Mouse (Mus musculus): ENCODE measurements around the gene Opa3. TPM values are rescaled to one million over a fixed set of nuclear protein-coding genes. Genes with fewer than 3 reads are reported as not detected.

Gene Opa3
- polyA plus RNA-seq, 1 experiment from 2014 or later: 31.5 TPM

DNA sequence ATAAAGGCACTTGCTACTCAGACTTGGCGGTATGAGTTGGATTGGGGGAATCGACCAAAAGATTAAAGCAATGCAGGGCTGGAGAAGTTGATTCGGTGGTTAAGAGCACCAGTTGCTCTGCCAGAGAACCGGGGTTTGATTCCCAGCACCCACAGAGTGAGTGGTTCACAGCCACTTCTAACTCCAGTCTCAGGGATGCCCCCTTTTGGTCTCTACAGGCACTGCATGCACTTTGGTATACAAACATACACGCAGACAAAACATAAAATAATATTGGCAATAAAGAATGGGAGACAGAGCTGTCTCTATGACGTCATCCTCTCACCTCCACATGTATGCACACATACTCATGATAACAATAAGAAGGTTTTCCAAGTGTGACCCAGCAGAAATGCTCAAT lies 68.9 kb downstream of the Opa3 start:
- ATAC-seq (ENCODE audit: low read depth): no peak
- H3K27me3 ChIP-seq (ENCODE audit: control insufficient read depth, insufficient read depth, low read depth, low read length): peaks cover 6% of the 10 kb centered on the region
- no peak overlapping the region for H3K27ac ChIP-seq (ENCODE audit: low read length)
- no peak overlapping the region for H3K4me2 ChIP-seq (ENCODE audit: low read depth, low read length)
- H3K9ac ChIP-seq (ENCODE audit: low read length): no peak overlapping the region
- no peaks in the 10 kb centered on the region for H3K36me3 ChIP-seq (ENCODE audit: control insufficient read depth, insufficient read depth, low read length)
- no peaks in the 10 kb centered on the region for H3K9me3 ChIP-seq (ENCODE audit: control insufficient read depth, low read length)
- 80% methylated on average over 6 of the region's 6 CpGs for WGBS
- no peak overlapping the region for H3K4me3 ChIP-seq (ENCODE audit: low read length)
- peaks cover 6% of the 10 kb centered on the region for H3K4me1 ChIP-seq (replicated peaks; ENCODE audit: control insufficient read depth, insufficient read depth, low read length)

GRCm38 (mm10) chr7:19297794-19298193 lies 69.7 kb downstream of the Opa3 start:
- Histone ChIP-seq H3K4me1 (replicated peaks; ENCODE audit: control insufficient read depth, insufficient read depth, low read length) (peaks cover 6% of the 10 kb centered on the region), H3K4me2 (ENCODE audit: low read depth, low read length) (no peak overlapping the region), H3K4me3 (ENCODE audit: low read length) (no peak overlapping the region), H3K27me3 (ENCODE audit: control insufficient read depth, insufficient read depth, low read depth, low read length) (peaks cover 13% of the 10 kb centered on the region), H3K27ac (ENCODE audit: low read length) (no peak overlapping the region), H3K9me3 (ENCODE audit: control insufficient read depth, low read length) (no peaks in the 10 kb centered on the region), H3K36me3 (ENCODE audit: control insufficient read depth, insufficient read depth, low read length) (no peaks in the 10 kb centered on the region), H3K9ac (ENCODE audit: low read length) (no peak overlapping the region)
- WGBS: 88% methylated on average over 5 of the region's 5 CpGs
- no peak for ATAC-seq (ENCODE audit: low read depth)

GRCm38 (mm10) chr7:19299194-19299593 lies 71.1 kb downstream of the Opa3 start:
- Histone ChIP-seq H3K9ac (ENCODE audit: low read length) (no peak overlapping the region), H3K9me3 (ENCODE audit: control insufficient read depth, low read length) (no peaks in the 10 kb centered on the region), H3K4me3 (ENCODE audit: low read length) (no peak overlapping the region), H3K4me2 (ENCODE audit: low read depth, low read length) (no peak overlapping the region), H3K27me3 (ENCODE audit: control insufficient read depth, insufficient read depth, low read depth, low read length) (peaks cover 26% of the 10 kb centered on the region), H3K27ac (ENCODE audit: low read length) (no peak overlapping the region), H3K4me1 (replicated peaks; ENCODE audit: control insufficient read depth, insufficient read depth, low read length) (peaks cover 13% of the 10 kb centered on the region), H3K36me3 (ENCODE audit: control insufficient read depth, insufficient read depth, low read length) (no peaks in the 10 kb centered on the region)
- no peak for ATAC-seq (ENCODE audit: low read depth)
- WGBS: 24% methylated on average over 3 of the region's 3 CpGs

DNA sequence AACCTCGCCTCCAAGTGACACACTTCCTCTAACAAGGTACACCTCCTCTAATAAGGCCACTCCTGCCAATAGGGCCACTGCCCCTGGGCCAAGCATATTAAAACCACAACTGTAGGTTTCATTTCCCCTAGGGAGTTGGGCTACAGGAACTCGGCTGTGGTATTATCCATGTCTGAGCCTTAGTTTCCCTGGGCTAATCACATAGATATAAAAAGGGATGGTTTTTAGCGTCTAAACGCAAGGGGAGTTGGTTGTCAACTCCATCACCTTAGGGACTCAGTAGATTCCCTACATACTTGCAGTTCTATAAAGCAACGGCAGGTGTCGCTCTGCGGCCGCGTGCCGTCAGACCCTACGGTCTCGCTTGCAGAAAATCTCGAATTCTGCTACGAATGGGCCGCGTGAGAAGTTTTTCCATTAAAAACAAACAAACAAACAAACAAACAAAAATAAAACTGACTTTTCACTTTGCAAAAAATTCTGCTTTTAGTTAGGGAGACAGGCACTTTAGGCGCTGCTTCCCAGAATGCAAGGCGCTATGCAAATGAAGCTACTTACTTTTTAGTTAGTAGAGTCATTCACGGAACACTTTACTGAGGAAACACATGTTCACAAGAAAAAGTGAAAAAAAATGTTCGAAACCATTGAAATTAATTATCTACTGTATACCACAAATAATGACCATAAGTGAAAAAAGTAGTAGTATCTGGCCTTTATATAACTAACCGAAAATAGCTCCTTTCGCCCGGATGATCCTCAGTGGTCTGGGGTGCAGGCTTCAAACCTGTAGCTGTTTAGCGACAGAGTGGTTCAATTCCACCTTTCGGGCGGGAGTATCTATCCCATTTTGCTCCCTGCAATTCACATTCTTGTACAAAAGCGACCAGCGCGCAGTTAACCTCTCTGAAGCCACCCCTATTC lies 72.6 kb downstream of the Opa3 start:
- H3K9ac ChIP-seq (ENCODE audit: low read length): peak overlapping the region; percentile 44; the same call in 1 of the 2 replicates
- H3K36me3 ChIP-seq (ENCODE audit: control insufficient read depth, insufficient read depth, low read length): no peaks in the 10 kb centered on the region
- ATAC-seq (ENCODE audit: low read depth): peak; percentile 87
- peaks cover 42% of the 10 kb centered on the region for H3K27me3 ChIP-seq (ENCODE audit: control insufficient read depth, insufficient read depth, low read depth, low read length)
- peak overlapping the region; percentile 53 for H3K4me3 ChIP-seq (ENCODE audit: low read length)
- peaks cover 22% of the 10 kb centered on the region for H3K4me1 ChIP-seq (replicated peaks; ENCODE audit: control insufficient read depth, insufficient read depth, low read length)
- no peak overlapping the region for H3K27ac ChIP-seq (ENCODE audit: low read length)
- WGBS: under 1% methylated on average over 29 of the region's 29 CpGs
- H3K9me3 ChIP-seq (ENCODE audit: control insufficient read depth, low read length): no peaks in the 10 kb centered on the region
- peak overlapping the region; percentile 51 for H3K4me2 ChIP-seq (ENCODE audit: low read depth, low read length)

DNA sequence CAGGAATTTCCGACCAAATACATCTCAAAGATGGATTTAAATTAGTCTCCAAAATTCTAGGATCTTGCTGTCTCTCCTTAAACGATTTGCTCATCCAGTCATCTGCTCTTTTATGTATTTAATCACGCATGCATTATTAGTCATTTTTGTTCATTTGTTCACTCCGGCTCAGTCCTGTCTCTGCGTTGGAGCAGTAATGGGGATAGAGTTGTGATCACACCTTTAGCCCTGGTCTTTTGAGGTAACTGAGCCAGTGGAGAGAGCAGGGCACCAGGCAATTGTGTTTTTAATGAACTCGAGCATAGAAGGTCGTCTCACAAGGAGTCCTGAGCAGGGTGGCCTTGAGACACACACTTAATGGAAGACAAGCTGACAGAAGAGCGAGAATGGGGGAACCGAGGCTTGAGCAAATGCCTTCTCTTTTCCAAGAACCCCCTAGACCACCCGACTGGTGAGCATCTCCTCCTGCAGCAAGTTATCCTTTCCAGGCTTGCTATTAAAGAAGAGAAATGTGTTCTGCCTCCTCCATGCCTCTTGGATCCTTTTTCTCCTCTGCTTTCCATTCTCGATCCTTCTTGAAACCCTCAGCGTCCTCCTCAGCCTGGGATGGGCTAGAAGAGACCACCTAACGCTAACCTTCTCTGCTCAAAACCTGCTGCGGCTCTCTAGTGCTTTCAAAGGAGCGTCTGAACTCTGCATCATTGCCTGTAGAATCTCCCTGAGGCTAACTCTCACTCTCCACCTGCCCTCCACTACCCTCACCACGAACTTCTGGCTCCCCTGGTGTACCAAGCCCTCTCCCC lies 73.5 kb downstream of the Opa3 start:
- no peak for ATAC-seq (ENCODE audit: low read depth)

DNA sequence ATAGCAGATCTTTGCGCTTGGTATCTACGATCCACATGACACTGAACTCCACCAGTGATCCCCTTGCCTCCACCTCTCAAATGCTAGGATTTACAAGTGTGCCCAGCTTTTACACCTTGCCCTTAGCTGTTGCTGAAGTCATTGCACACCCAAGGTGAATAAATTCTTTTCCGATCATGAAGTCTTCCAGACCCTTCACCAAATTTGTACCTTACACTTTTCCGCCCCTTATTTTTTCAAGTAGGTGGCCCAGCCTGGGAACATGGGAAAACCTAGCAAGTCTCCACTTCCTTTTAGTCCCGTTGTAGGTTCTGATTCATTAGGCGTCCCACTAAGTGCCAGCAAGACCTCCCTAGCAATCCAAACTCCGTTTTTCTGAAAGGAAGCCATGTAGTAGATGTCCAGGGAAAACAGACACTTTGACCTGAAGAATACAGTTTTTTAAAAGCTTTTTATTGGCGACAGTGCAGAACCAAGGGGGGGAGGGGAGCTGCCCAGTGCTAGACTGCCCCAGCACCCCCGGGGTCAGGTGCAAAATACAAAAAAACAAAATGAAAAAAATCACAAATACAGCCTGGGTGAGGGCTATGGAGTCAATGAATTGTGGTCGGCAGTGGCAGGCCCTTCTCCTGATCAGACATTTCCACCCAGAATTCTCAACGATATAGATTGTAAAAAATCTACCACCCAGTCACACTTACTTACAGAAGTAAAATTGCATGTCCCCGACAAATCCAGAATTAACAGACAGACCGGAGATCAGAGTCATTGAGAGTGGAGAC lies 74.3 kb downstream of the Opa3 start:
- H3K4me3 ChIP-seq (ENCODE audit: low read length): no peak overlapping the region
- H3K27ac ChIP-seq (ENCODE audit: low read length): no peak overlapping the region
- 49% methylated on average over 13 of the region's 13 CpGs for WGBS
- ATAC-seq (ENCODE audit: low read depth): no peak
- H3K9me3 ChIP-seq (ENCODE audit: control insufficient read depth, low read length): no peaks in the 10 kb centered on the region
- H3K4me2 ChIP-seq (ENCODE audit: low read depth, low read length): no peak overlapping the region
- no peak overlapping the region for H3K9ac ChIP-seq (ENCODE audit: low read length)
- peaks cover 22% of the 10 kb centered on the region for H3K4me1 ChIP-seq (replicated peaks; ENCODE audit: control insufficient read depth, insufficient read depth, low read length)
- no peaks in the 10 kb centered on the region for H3K36me3 ChIP-seq (ENCODE audit: control insufficient read depth, insufficient read depth, low read length)
- H3K27me3 ChIP-seq (ENCODE audit: control insufficient read depth, insufficient read depth, low read depth, low read length): peaks cover 58% of the 10 kb centered on the region

More for the DNA sequence above, 73.5 kb downstream of the Opa3 start:
- peak overlapping the region; percentile 51 for H3K4me2 ChIP-seq (ENCODE audit: low read depth, low read length)
- H3K9me3 ChIP-seq (ENCODE audit: control insufficient read depth, low read length): no peaks in the 10 kb centered on the region
- H3K4me1 ChIP-seq (replicated peaks; ENCODE audit: control insufficient read depth, insufficient read depth, low read length): peaks cover 22% of the 10 kb centered on the region
- no peaks in the 10 kb centered on the region for H3K36me3 ChIP-seq (ENCODE audit: control insufficient read depth, insufficient read depth, low read length)
- H3K9ac ChIP-seq (ENCODE audit: low read length): peak overlapping the region; percentile 39; the same call in 1 of the 2 replicates
- H3K4me3 ChIP-seq (ENCODE audit: low read length): peak overlapping the region; percentile 27
- H3K27me3 ChIP-seq (ENCODE audit: control insufficient read depth, insufficient read depth, low read depth, low read length): peaks cover 51% of the 10 kb centered on the region
- WGBS: 14% methylated on average over 16 of the region's 16 CpGs
- no peak overlapping the region for H3K27ac ChIP-seq (ENCODE audit: low read length)

GRCm38 (mm10) chr7:19303046-19303305 lies 74.8 kb downstream of the Opa3 start:
- Histone ChIP-seq H3K9ac (ENCODE audit: low read length) (no peak overlapping the region), H3K9me3 (ENCODE audit: control insufficient read depth, low read length) (no peaks in the 10 kb centered on the region), H3K4me1 (replicated peaks; ENCODE audit: control insufficient read depth, insufficient read depth, low read length) (peaks cover 27% of the 10 kb centered on the region), H3K4me3 (ENCODE audit: low read length) (no peak overlapping the region), H3K4me2 (ENCODE audit: low read depth, low read length) (no peak overlapping the region), H3K27ac (ENCODE audit: low read length) (no peak overlapping the region), H3K27me3 (ENCODE audit: control insufficient read depth, insufficient read depth, low read depth, low read length) (peaks cover 58% of the 10 kb centered on the region), H3K36me3 (ENCODE audit: control insufficient read depth, insufficient read depth, low read length) (no peaks in the 10 kb centered on the region)
- no peak for ATAC-seq (ENCODE audit: low read depth)
- WGBS: 72% methylated on average over 12 of the region's 12 CpGs

DNA sequence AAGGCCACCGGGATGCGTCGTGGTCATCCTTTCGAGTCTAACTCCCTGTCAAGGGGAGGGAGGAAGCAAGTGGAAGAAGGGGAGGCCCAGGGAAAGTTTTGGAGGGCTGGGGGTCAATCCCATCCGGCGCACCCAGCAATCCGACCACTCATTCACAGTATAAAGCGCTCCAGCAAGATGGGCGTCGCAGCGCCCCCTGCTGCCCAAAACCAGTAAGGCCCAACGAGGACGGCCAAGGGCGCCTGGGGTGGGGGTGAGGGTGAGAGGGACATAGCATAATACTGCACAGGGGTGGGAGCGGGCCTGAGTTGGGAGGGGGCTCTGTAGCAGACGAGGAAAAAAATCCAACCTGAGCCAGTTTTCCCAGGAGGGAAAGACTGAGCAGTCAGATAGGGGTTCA lies 75.6 kb downstream of the Opa3 start:
- H3K27me3 ChIP-seq (ENCODE audit: control insufficient read depth, insufficient read depth, low read depth, low read length): peaks cover 58% of the 10 kb centered on the region
- no peak overlapping the region for H3K27ac ChIP-seq (ENCODE audit: low read length)
- under 1% methylated on average over 16 of the region's 16 CpGs for WGBS
- peak overlapping the region; percentile 59 for H3K4me2 ChIP-seq (ENCODE audit: low read depth, low read length)
- peak overlapping the region; percentile 54 for H3K9ac ChIP-seq (ENCODE audit: low read length)
- H3K4me3 ChIP-seq (ENCODE audit: low read length): peak overlapping the region; percentile 20; the same call in 1 of the 2 replicates
- ATAC-seq (ENCODE audit: low read depth): 0 out of 2 replicates have a peak, but pooled peaks have one; percentile 12
- no peaks in the 10 kb centered on the region for H3K36me3 ChIP-seq (ENCODE audit: control insufficient read depth, insufficient read depth, low read length)
- H3K9me3 ChIP-seq (ENCODE audit: control insufficient read depth, low read length): no peaks in the 10 kb centered on the region
- peaks cover 27% of the 10 kb centered on the region for H3K4me1 ChIP-seq (replicated peaks; ENCODE audit: control insufficient read depth, insufficient read depth, low read length)

Data from lung, embryonic 16.5 days (tissue).